11 mouse cellular contexts compared by ENCODE assay signal in the genomic region with DNA sequence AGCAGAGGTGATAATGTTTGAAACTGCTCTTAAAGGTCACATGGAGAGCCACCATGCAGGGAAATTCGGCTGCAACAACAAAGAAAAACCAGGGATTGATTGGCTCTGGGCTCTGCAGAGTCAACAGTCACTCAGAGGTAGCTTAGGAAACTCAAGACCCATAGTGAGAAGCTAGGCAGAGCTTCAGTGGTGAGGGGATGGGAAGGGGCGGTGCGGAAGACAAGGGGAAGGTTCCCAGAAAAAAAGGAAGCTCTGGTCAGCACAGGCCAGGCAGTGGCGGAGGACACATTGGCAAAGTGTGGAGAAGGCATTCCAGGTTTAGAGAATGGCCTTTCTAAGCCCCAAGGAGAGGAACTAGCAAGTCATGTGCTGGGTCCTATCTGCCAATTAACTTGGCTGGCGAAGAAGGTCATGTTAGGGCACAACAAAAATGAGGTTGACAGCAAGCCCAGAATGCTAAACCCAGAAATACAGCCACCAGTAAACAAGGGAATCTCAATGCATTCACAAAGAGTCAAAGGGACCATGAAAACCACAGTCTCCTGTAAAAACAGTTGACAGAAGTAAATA. TPM values are rescaled to one million over a fixed set of nuclear protein-coding genes. Genes with fewer than 3 reads are reported as not detected.
DNase-seq lines count a peak whose midpoint lies in the region; ATAC-seq lines count a peak whose summit lies in the region.
"Had no signal": no experiment of that assay in that cellular context is flagged by ENCODE, and none has a peak within 500 bp of the region (broad histone marks: within the 10 kb centered on the region; RNA-seq: fewer than 3 reads in every experiment).

No protein-coding gene starts in this region.

- ATAC-seq in megakaryocyte, adult 5-6 weeks (ENCODE audit: poor library complexity, severe bottlenecking), result no peak
- ATAC-seq: Patski had no signal

- DNase-seq in adrenal gland, postnatal 10 days, result peak; percentile 52
- no peak for DNase-seq in adrenal gland, postnatal 4 days (ENCODE audit: low spot score in 2 of 2)
- DNase-seq in kidney, postnatal 10 days, result peak; percentile 5
- no peak for DNase-seq in kidney, postnatal 25 days
- peak; percentile 2 to 6 for DNase-seq in spleen, postnatal 36 days (ENCODE audit: low spot score in 2 of 2)
- DNase-seq in spleen, adult 12 weeks (ENCODE audit: low spot score), result no peak
- DNase-seq in skeletal muscle tissue, adult 2 months (ENCODE audit: low read depth, low spot score), result peak; percentile 55
- DNase-seq: kidney, postnatal 36 days; lung, embryonic 14.5 days had no signal

RNA-seq across cellular contexts. Expression of a gene that starts 25.6 kb away (rescaled TPM):
- total RNA-seq in adrenal gland, postnatal 10 days (2021), result 10 to 100 TPM; 22.8 to 24.4 TPM
- 10 to 100 TPM; 36.1 to 38.3 TPM for total RNA-seq in adrenal gland, postnatal 4 days (2021)
- total RNA-seq in megakaryocyte, adult 5-6 weeks (2015), result 50.3 and 61.8 TPM in 2 replicates
- total RNA-seq in megakaryocyte, adult 5-6 weeks (2017), result 75.3 and 82.6 TPM in 2 replicates

RNA-seq across cellular contexts. Expression of a gene that starts 25.7 kb away (rescaled TPM):
- 1 to 10 TPM; 2.7 to 4.8 TPM for total RNA-seq in adrenal gland, postnatal 10 days (2021)
- 1 to 10 TPM; 8.6 to 9.4 TPM for total RNA-seq in adrenal gland, postnatal 4 days (2021)
- total RNA-seq in megakaryocyte, adult 5-6 weeks (2015), result 9.0 and 9.5 TPM in 2 replicates
- 12.2 and 17.8 TPM in 2 replicates for total RNA-seq in megakaryocyte, adult 5-6 weeks (2017)

RNA-seq across cellular contexts. Expression of a gene that starts 28.4 kb away (rescaled TPM):
- 10 to 100 TPM; 56.9 to 95.8 TPM for total RNA-seq in adrenal gland, postnatal 10 days (2021)
- 10 to 100 TPM; 91.4 to 93.0 TPM for total RNA-seq in adrenal gland, postnatal 4 days (2021)
- total RNA-seq in megakaryocyte, adult 5-6 weeks (2015), result 0.27 TPM in 1 of 2 replicates, not detected in the other
- total RNA-seq in megakaryocyte, adult 5-6 weeks (2017), result 0.81 TPM in 1 of 2 replicates, not detected in the other

Comparison
In these comparisons a context has a peak if more than half of its experiments do, and no peak if none do; other contexts are left out.
1. DNase-seq: peak in adrenal gland, postnatal 10 days (single experiment), kidney, postnatal 10 days (single experiment), spleen, postnatal 36 days (2 of 2) and skeletal muscle tissue, adult 2 months (single experiment); none in adrenal gland, postnatal 4 days (0 of 2), kidney, postnatal 25 days (0 of 2) and spleen, adult 12 weeks (single experiment).
2. RNA of a gene that starts 28.4 kb away (total RNA-seq): 56.9 to 95.8 TPM in adrenal gland, postnatal 10 days and 91.4 to 93.0 TPM in adrenal gland, postnatal 4 days; 0.27 to 0.81 TPM in megakaryocyte, adult 5-6 weeks; every median in the first group is over 10 times any median in the second.